Mouse (Mus musculus) kidney, adult 11 months (tissue): Measurements from ENCODE around the gene Prokr2.

Experiments
- DNase-seq: peaks from one replicate; pipeline ENCODE4 v3.0.0; 2022

Prokr2 gene

DNA sequence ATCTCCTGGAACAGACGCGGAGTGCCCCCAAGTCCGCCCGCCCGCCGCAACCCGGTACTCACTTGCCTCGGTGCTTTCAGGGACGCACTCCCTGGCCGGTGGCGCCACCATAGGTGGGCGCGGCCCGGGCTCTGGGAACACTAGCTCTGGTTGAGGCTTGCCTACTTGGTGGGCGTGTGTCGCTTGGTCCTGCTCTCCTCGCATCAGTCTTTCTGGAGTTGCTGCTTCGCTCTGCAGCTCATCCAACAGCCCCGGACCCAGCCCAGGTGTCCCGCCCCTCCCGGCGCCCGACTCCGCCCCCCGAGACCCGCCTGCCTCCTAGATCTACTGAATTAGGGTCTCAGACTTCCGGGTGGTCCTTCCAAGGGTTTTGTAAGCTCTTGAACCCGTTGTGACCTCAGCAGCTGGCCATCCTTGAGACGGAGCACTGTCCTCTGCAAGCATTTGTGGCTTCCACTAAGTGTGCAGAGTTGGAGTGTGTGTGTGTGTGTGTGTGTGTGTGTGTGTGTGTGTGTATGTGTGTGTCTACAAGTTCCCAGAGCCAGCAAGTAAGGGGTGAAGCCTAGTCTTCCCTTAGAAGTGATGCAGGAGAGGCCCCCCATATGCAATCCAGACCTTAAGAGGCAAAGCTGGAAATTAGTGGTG lies at the start of gene Prokr2:
Gene Prokr2 (minus strand): TSS at position 254 of the 645 bp plus-strand sequence.
- no peak for DNase-seq

DNA sequence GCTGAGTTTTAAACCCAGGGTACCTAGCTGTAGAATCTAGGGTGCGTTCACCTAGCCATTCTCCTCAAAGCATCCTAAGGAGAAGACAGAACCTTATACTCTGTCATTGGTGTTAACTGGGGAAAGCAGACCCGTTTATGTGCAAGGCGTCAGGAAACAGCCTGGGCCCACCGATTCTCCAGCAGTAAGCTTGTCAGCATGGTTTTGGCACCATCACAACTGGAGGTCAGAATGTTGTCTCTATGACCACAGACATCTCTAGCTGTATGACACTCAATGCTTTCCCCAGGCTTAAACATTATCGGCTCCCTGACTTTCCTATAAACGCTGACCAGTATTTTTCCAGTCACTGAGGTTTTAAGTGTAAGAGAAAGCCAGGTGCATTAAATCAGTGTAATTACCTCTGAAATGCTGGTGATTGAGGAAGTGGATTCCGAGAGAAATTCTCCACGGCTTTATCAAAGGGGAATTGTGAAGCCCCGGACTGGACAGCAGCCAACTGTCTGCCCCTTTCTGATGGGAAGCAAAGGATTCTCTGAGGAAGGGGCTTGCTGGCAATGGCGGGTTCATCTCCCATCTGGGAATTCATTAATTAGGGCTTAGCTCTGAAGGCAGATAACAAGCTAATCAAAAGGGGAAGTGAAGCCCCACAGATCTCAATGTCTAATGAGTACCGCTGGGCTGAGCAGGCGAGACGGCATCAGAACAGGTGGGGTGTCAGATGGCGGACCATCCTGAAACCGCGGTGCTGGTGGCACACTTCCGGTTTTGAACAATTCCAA lies 42.1 kb upstream of the Prokr2 start:
- no peak for DNase-seq

DNA sequence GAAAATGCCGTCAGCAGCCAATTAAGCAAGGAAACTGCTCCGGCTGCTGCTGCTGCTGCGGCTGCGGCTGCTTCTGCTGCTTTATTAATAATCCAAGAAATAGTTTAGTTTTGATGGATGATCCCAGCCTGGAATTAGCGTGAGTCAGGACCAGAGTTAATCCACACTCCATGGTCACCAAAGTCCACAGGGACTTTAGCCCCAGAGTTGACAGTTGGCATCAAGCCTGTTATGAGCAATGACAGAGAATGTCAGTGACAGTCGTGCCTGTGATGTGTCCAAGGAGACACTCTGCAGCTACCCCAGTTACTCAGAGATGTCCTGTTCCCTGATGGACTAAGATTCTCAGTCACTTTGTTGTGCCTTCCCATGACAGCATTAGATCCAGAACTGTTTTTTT lies 40.3 kb upstream of the Prokr2 start:
- DNase-seq: no peak

DNA sequence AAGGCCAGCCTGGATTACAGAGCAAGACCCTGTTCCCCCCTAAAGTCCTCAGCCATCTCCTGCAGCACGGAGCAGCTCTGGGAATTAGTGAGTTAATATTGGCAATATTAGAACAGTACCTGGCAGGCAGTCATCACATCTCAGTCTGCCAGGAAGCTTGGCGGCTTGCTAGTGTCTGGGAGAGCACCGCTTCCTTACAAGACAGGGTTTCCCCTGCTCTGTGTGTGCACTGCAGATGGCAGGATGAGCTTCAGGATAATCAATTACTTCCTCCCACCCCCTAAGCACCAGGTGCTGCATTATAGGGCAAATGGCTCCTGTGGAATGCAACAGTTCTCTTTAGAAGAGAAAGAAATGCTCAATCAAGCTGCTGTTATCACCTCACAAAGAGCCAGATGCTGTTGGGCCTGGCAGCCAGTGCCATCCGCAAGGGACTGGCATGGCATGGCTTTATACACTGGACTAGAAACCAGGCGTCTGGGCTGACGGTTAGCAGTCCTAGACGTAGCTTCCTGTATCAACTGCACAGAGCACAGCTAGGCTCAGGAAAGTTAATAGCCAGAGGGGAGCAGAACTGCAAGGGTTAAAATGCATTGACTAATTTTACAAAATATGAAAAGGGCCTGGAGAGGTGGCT lies 38.3 kb upstream of the Prokr2 start:
- no peak for DNase-seq

DNA sequence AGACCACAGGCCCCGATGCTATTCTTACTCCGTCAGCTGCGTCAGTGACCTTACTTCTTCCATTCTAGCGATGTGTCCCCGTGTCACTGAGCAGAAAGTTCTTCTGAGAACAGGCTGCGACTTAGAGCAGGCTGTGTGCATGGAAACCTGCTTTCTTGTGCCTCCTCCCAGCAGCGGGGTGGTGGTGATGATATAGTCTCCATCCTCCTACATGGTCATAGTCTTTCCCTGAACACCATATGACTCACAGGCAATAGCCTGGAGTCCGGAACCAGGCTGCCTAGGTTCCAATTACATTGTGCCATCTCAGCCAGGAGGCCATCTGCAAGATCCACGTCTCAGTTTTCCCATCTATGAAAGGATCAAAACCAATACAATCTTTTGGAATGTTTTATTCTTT lies 37.6 kb upstream of the Prokr2 start:
- DNase-seq: no peak

DNA sequence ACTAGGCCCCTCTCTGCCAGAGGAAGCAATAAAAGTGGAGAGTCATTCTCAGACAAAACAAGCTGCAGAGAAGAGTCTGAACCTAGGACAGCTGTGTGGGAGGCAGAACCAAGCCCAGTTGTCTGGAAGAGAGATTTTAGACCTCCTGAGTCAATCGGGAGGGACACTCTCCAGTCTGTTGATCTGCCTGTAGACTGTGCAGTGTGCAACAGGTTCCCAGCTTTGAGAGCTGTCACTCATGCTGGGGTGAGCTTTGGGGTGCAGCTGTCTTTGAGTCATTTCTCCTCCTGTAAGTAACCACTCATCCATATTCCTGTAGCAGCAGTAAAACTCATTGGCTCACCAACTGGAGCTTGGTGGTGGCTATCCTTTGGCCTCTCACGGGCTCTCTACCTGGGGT lies 33.2 kb upstream of the Prokr2 start:
- DNase-seq: no peak

DNA sequence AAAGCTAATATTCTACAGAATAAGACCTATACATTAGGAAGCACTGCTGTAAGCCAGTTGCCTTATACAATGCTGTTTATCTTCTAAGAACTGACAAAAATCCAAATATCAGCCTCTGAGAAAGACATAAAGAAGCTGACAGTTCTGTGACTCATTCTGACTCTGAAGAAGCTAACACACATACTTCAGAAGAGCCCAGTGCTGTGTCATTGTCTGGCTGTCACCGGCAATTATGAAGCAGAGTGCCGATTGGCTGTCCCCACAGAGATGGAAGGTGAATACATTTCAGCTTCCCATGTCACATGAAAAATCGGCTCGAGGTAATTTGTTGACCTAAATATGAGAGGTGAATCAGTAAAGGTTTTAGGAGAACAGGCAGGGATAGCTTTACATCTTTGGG lies 24.9 kb upstream of the Prokr2 start:
- no peak for DNase-seq

DNA sequence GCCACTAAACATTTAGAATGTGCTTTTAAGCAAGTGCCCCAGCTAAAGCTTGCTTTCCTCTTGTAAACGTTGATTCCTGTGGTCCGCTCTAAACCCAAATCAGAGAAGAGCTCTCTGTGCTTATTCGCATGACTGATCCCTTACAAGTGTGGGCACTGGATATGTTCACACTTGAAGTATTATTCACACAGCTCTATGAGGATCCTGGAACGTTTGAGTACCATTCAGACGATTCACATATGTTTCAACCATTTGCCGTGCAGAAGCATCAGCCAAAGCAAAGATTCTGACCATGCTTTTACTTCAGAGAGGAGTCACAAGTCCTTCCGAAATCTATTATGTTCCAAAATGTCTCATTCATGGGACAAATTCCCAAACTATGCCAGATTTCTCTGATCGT lies 12.9 kb upstream of the Prokr2 start:
- DNase-seq: no peak

DNA sequence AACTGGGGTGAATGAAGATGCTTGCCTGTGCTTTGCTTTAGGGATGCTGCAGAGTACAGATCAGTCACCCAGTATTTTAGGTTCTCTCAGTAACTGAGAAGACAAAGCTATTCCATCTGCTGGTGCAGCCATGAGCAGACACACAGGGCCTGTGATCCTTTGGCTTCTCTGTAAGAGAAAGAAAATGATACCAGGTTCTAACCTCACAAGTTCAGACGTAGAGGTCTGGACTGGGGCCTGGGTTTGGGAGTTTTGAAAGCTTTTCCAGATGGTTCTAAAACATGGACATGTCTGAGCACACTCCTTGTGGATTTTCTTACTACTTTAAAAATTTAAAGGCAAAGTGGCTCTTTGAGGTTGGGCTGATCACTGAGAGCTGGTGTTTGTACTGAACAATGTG lies 10.5 kb upstream of the Prokr2 start:
- DNase-seq: no peak

DNA sequence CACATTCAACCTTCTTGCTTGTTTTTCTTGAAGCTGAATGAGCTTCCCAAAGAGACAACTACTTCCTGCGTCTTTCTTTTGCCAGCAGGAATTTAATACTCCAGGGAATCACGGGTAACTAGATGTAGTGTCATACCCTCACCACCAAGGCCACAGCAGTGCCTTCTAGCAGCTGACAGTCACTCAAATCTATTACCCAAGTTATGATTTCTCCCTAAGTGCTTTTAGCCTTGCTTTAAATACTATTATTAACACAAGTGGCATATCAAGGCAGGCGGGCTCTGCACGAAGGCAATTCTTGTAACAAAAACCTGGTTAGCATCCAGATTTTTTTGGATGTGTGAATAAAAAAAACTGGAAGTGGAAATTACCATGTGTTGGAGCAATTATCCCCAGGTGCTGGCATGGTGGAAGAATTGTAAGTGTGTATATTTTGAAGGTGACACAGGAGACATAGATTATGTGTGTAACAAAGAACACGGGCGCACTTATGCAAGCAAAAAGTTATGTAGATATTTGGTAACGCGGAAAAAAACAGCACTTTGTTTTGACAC lies 5.4 kb upstream of the Prokr2 start:
- DNase-seq: no peak

DNA sequence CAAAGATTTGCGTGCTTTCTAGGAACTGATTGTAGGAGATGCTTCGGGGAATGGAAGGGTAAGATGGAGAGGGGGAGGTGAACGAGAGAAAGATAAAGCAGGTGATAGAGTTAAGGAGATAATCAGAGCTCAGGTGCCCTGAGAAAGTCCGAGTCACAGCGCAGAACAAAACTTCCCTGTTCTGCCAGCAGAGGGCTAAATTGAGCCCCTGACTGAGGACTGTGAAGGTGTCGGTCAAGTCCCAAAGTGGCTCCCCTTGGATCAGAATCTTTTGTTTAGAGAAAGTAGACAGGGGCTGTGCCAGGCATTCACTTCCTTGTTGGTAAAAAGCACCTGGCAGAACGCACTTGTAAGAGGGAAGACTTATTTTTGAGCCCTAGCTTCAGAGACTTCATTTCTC lies 4.3 kb upstream of the Prokr2 start:
- DNase-seq: no peak

DNA sequence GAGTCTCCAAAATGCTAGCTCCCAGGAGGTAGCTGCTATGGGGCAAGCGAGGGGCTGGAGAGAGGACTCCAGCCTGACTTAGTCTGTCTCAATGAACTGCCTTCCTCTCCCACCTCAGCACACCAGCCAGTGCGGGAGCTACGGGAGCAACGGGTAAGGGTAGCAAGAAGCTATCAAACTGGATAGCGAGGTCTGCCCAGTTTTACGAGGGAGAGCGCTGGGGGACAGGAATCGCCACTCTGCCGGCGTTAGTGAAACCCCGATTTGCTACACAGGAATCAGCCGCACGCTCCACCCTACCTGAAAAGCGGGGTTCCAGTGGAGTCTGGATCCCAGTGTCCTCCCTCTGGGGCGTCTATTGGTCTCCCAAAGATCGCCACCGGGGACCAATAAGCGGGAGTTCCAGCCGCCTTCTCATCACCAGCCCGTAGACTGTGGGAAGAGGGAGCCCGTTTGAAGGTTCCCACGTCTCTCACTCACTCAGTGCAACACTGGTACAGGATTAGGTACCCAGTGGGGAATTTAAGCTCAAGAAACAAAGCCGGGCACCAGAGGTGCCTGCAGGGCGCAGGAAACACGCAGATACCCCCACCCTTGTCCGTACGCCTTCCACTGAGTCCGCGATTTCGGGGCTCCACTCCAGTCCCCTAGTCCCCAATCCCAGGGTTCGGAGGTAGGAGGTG lies 595 bp downstream of the Prokr2 start:
- no peak for DNase-seq

DNA sequence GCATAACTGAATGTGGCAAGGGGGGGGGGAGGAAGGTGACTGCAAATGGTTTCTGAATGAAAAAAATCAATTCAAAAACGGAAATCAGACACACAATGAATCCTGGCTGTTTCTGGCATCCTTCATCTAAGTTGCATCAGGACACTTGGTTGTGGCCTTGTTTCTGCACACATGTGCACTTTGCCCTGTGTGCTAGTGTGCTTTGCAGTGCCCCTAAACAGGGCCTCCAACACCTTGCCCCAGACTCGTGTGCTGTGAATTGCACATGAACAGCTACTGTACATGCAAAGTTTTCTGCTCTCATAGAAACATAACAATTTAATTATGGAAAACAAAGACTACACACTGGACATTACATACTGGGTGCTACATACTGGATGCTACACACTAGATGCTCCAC lies 2.9 kb downstream of the Prokr2 start:
- no peak for DNase-seq

DNA sequence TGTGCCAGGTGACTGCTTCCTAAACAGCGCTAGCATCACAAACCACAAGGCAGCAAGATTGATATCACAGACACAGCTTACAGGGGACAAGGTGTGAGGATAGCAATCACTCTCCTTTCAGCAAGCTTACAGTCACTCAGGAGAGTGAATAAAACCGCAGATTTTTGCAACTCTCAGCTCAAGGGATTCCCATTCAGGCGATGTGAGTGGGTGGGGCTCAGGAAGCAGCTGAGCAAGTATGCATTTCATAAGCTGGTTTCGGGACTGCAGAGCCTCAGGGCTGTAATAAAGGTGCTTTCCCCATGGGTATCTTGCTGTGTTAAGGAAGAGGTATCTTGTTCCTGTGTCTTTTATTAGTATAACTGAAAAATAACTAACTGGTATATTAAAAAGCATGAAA lies 5.6 kb downstream of the Prokr2 start:
- no peak for DNase-seq

DNA sequence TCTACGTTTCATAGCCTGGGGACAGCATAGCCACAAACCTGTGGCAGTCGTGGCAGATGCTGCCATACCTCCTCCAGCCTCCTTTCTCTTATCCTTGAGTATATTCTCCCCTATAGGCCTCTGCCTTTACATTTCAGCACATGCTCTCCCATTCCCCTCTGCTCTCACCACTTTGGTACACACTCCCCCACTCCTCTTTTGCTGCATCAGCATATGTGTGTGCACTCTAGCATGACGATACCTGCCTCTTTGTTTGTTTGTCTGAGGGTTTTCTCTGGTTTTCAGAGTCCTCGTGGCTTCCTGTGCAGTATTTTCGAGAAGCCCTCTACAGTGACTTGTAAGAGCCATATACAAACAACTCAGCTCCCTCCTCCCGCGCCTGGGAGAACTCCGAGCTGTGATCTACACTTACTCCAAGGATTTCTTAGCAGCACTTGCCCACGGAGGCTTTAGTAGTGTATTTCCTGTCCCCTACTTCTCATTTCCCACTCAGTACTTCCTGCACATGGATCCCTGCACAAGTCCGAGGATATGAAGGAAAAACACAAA lies 6.6 kb downstream of the Prokr2 start:
- DNase-seq: no peak

DNA sequence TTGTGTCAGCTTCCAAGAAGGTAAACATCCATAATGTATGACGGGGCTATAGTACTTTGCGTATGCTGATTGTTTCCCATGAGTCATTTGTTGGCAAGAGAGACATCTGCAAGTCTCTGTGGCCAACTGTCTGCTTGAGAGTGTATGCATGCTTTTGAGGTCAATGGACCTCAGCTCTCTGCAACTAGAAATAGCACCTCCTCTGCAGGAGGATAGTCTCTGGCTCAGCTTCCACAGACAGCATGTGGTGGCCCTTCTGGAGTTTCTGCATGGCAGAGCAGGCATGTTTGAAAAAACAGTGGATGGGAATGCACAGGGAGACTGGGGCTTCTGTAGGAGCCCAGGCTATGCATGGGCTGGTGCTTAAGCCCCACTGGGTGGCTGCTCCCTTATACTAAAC lies 7.8 kb downstream of the Prokr2 start:
- DNase-seq: no peak

DNA sequence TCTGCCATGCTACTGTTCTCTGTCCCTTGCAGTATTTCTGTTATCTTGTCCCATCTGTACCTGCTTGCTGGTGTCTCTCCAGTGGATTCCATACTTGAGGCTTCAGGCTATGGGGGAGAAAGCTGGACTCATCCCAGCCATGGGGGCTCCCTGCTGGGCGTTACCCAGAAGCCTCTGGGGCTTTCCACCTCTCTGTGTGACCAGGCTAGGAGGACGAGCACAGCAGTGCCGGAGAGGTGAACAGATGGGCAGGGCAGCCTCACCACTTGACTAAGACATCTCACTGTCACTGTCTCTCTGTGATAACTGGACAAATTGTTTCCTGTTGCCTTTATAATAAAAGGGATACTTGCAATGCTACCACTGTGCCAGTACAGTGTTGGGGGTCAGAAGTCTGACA lies 9.5 kb downstream of the Prokr2 start:
- no peak for DNase-seq

DNA sequence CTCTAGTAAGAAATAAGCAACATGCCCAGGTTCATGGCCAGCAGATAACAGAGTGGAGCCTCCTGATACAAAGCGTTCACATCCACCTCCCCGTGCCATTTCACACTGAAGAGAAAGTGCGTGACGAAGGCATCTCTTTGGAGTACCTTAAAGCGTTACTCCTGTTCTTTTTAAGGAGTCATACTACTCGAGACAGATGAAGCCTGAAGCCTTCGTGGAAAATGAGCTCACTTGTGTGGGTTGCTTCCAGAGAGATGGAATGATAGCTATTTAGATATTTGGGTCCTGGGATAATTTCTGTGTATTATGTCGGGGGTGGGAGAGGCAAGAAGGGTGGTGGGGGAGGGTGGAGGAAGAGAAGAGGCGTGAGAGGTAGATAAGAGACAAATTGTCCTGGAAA lies 10.1 kb downstream of the Prokr2 start:
- DNase-seq: no peak

DNA sequence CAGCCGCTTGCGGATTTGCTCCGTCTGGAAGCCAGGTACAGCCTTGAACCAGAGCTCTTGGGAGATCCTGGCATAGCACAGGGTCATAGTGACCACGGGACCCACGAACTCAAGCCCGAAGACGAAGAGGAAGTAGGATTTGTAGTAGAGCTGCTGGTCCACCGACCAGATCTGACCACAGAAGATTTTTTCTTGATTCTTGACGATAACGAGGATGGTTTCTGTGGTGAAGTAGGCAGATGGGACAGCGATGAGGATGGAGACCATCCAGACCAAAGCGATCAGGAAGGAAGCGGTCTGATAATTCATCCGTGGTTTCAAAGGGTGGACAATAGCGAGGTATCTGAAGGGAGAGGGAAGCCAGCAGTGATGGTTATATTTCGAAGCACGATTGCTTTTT lies 11.5 kb downstream of the Prokr2 start:
- no peak for DNase-seq

DNA sequence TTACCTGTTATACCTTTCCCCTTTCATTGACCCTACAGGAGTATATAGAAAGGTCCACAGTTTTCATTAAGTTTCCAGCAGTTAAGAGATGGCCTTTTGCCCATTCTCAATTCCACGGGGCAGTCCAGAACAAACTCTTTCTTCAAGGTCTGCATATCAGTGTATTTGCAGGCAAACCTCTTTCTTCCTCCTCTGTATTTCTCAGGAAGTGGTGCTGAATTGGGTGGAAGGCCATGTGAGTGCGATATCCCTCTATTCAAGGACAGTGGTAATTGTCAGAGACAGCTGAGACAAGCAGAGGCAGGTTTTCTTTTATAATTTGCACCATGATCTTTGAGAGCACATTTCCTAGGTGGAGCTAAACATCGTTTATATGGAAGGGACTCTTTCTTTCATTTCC lies 16.8 kb downstream of the Prokr2 start:
- DNase-seq: no peak

DNA sequence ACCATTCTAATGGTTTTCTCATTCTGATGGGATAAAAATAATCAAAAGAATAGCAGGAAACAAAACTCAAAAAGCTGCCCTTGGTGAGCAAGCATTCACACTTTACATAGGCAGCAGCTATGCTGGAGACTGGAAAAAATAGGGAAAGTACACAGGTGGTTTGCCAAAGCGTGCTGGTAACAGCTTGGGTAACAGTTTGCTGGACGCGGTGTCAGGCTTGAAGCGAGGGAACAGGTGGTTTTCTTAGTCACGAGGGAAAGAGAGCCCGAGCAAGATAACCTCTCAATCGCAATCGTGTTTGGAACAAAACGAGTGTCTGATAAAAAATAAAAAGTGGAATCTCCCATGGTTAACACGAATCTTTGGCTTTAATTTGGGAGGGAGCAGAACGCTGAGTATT lies 41.4 kb downstream of the Prokr2 start:
- DNase-seq: no peak

DNA sequence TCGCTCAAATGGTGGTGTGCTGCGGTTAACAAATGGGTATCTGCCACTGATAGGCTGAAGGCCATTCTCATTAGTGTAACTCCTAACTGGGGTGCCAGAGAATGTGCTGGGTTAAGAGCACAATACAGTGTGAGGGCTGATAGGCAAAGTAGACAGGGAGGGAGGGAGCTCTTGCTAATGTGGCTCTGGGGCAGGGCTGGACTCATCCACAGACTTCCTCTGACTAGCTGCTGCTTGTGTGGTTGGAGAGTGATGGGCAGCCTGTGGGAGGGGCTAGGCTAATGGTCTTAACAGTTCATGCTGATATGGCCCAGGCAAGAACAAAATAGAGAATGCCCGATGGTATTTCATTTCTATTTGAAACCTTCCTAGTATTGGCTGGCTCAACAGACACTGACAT lies 44.0 kb downstream of the Prokr2 start:
- DNase-seq: no peak

DNA sequence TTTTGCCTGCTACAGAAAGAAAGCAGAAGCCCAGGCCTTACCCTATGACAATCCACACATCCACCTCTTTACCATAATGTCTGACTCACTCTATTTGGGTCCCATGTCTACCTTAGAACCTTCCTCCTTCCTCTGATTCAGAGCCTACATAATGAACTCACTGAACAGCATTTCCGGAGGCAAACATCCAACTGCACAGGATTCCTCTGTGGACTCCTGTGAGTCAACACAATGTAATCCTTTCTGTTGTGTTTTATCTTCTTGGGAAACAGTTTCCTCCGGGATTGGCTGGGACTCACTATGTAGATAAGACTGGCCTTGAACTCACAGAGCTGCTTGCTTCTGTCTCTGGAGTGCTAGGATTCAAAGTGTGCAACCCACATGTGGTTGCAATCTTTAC lies 44.9 kb downstream of the Prokr2 start:
- DNase-seq: no peak
